Mouse (Mus musculus): Measurements from ENCODE around the gene Bnipl.

DNA sequence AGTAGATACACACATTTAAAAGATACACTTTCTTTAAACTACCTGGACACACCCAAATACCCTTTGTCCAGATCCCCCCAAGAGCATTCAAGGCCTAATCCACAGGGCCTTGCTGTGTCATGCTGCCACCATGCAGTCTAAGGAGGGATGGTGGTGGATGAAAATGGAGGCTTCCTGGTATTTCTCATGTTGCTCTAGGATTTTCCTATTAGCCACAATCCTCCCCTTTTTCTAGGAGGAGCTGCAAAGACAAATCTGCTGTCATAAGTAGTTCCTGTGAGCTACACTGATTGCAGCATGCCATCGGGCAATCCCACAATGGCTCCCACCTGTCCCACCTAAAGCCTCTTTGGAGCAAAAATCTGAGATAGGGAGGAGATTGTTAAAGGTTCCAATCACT lies 23.8 kb downstream of the Bnipl start:
- TF ChIP-seq CTCF (IDR thresholded peaks at IDR 0.05; ENCODE audit: low read depth) (no peak), EP300 (optimal IDR thresholded peaks at IDR 0.05) (no peak)
